Mouse (Mus musculus) spleen, adult 12 weeks (tissue): ENCODE data around the gene Etv1.

ENCODE experiments used
- DNase-seq: peaks from one replicate; pipeline ENCODE4 v3.0.0; 2022; ENCODE audit warnings: low spot score

The Etv1 gene

GRCm38 (mm10) chr12:38779186-38779777 lies at the start of gene Etv1:
Gene Etv1, plus strand, starts transcription at chr12:38779380.
- no peak for DNase-seq

GRCm38 (mm10) chr12:38729661-38730060 lies 49.5 kb upstream of the Etv1 start:
- no peak for DNase-seq

GRCm38 (mm10) chr12:38730791-38731190 lies 48.4 kb upstream of the Etv1 start:
- DNase-seq: no peak

GRCm38 (mm10) chr12:38759322-38759721 lies 19.9 kb upstream of the Etv1 start:
- DNase-seq: no peak

- no peak for DNase-seq
Observed at GRCm38 (mm10) chr12:38777316-38777715, 1.9 kb upstream of the Etv1 start.

- no peak for DNase-seq
Observed at GRCm38 (mm10) chr12:38777957-38778298, 1.3 kb upstream of the Etv1 start.

GRCm38 (mm10) chr12:38778299-38779075 lies 693 bp upstream of the Etv1 start:
- DNase-seq: peak; percentile 1

GRCm38 (mm10) chr12:38780006-38780954 lies 1.1 kb downstream of the Etv1 start:
- DNase-seq: no peak

- DNase-seq: no peak
Observed at GRCm38 (mm10) chr12:38780955-38781304, 1.8 kb downstream of the Etv1 start.

- no peak for DNase-seq
Observed at GRCm38 (mm10) chr12:38781686-38782085, 2.5 kb downstream of the Etv1 start.

GRCm38 (mm10) chr12:38783291-38783690 lies 4.1 kb downstream of the Etv1 start:
- no peak for DNase-seq

GRCm38 (mm10) chr12:38784221-38784620 lies 5.0 kb downstream of the Etv1 start:
- DNase-seq: no peak

GRCm38 (mm10) chr12:38786571-38786970 lies 7.4 kb downstream of the Etv1 start:
- no peak for DNase-seq

GRCm38 (mm10) chr12:38787704-38788103 lies 8.5 kb downstream of the Etv1 start:
- no peak for DNase-seq

- no peak for DNase-seq
Observed at GRCm38 (mm10) chr12:38788621-38789020, 9.4 kb downstream of the Etv1 start.

GRCm38 (mm10) chr12:38789789-38790355 lies 10.7 kb downstream of the Etv1 start:
- no peak for DNase-seq

- DNase-seq: no peak
Observed at GRCm38 (mm10) chr12:38793076-38793475, 13.9 kb downstream of the Etv1 start.

GRCm38 (mm10) chr12:38793697-38794096 lies 14.5 kb downstream of the Etv1 start:
- no peak for DNase-seq

- DNase-seq: no peak
Observed at GRCm38 (mm10) chr12:38807031-38807430, 27.9 kb downstream of the Etv1 start.

GRCm38 (mm10) chr12:38812392-38812791 lies 33.2 kb downstream of the Etv1 start:
- DNase-seq: no peak

- no peak for DNase-seq
Observed at GRCm38 (mm10) chr12:38814010-38814786, 35.0 kb downstream of the Etv1 start.

- no peak for DNase-seq
Observed at GRCm38 (mm10) chr12:38816235-38816634, 37.1 kb downstream of the Etv1 start.
